Mouse (Mus musculus) retina, adult 2 months (tissue): Measurements from ENCODE around the gene Ccdc17.

Experiments used
- DNase-seq: peaks from one replicate; pipeline ENCODE4 v3.0.0-alpha.2; 2012; ENCODE audit warnings: low read depth, low spot score

Ccdc17 gene

GRCm38 (mm10) chr4:116596379-116596778 is at the start of gene Ccdc17:
Gene Ccdc17 (plus strand): TSS chr4:116596654.
- DNase-seq = no peak

- no peak for DNase-seq
Measured at GRCm38 (mm10) chr4:116550432-116550831, 46.0 kb upstream of the Ccdc17 start.

- DNase-seq = no peak
Measured at GRCm38 (mm10) chr4:116553035-116553434, 43.4 kb upstream of the Ccdc17 start.

GRCm38 (mm10) chr4:116555413-116556300 is 40.8 kb upstream of the Ccdc17 start, which contains the start of gene Tmem69:
Gene Tmem69 (minus strand): TSS chr4:116555936.
- DNase-seq = peak; percentile 60

- DNase-seq = peak; percentile 85
Measured at GRCm38 (mm10) chr4:116556561-116557305, 39.7 kb upstream of the Ccdc17 start.

GRCm38 (mm10) chr4:116557306-116558121 is 38.9 kb upstream of the Ccdc17 start, which contains the start of gene Gpbp1l1:
Gene Gpbp1l1 (plus strand): TSS chr4:116557658.
- peak; percentile 89 for DNase-seq

GRCm38 (mm10) chr4:116558151-116558882 is 38.1 kb upstream of the Ccdc17 start:
- DNase-seq = no peak

GRCm38 (mm10) chr4:116595793-116596192 is 661 bp upstream of the Ccdc17 start:
- no peak for DNase-seq

- peak; percentile 84 for DNase-seq
Measured at GRCm38 (mm10) chr4:116596978-116597881, 776 bp downstream of the Ccdc17 start.

GRCm38 (mm10) chr4:116612621-116613020 is 16.2 kb downstream of the Ccdc17 start:
- no peak for DNase-seq

- no peak for DNase-seq
Measured at GRCm38 (mm10) chr4:116615237-116615636, 18.8 kb downstream of the Ccdc17 start.

GRCm38 (mm10) chr4:116624831-116625230 is 28.4 kb downstream of the Ccdc17 start:
- DNase-seq = no peak

- no peak for DNase-seq
Measured at GRCm38 (mm10) chr4:116626658-116627358, 30.4 kb downstream of the Ccdc17 start.

- DNase-seq = peak; percentile 81
Measured at GRCm38 (mm10) chr4:116627359-116627716, 30.9 kb downstream of the Ccdc17 start.

GRCm38 (mm10) chr4:116627722-116628662 is 31.5 kb downstream of the Ccdc17 start, which contains the start of gene Nasp:
Gene Nasp (minus strand): TSS chr4:116627941.
- DNase-seq = peak; percentile 65

GRCm38 (mm10) chr4:116635197-116635596 is 38.7 kb downstream of the Ccdc17 start:
- DNase-seq = no peak

- no peak for DNase-seq
Measured at GRCm38 (mm10) chr4:116638821-116639220, 42.4 kb downstream of the Ccdc17 start.

- DNase-seq = no peak
Measured at GRCm38 (mm10) chr4:116642071-116642470, 45.6 kb downstream of the Ccdc17 start.
